Mouse (Mus musculus) olfactory bulb, adult 2 months (tissue): Measurements from ENCODE around the gene Phykpl.

ENCODE experiments used
- CTCF ChIP-seq: fragments of 200-500 bp; IDR thresholded peaks from 2 replicates; pipeline ENCODE4 v1.5.1; 2012; ENCODE audit warnings: low read depth, mild to moderate bottlenecking, low read length, moderate library complexity; ENCODE audit not compliant: insufficient read depth
- POLR2A ChIP-seq: fragments of 200-500 bp; IDR thresholded peaks from 2 replicates; pipeline ENCODE4 v1.6.1; 2012; ENCODE audit warnings: mild to moderate bottlenecking, low read depth, low read length, moderate library complexity; ENCODE audit not compliant: insufficient read depth

DNA sequence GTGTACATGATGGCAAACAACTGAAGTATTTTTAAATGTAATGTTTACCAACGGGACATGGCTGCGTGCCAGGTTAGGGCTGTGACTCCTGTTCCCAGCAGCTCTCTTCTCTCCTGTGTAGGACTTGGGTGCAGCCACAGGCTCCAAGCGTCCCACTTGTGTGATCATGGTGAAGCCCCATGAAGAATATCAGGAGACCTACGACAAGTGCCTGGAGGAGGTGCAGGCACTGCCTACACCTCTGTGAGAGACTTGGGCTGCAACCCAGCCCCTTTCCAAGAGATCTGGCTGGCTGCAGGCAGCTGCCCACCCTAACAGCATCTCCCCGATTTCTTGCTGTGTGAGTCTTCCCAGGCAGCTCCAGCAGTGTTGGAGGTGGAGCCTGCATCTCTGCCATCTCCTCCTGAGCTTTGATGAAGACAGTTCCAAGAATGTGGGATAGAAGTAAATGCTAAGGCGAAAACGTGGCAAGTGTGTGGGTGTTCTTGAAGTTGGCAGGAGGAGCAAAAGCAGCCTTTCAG, 38.5 kb downstream of the Phykpl start:
- TF ChIP-seq POLR2A, result no peak
- no peak for TF ChIP-seq CTCF
